Mouse (Mus musculus) heart, embryonic 14.5 days (tissue): ENCODE measurements around the gene Scnn1g. TPM values are rescaled to one million over a fixed set of nuclear protein-coding genes. Genes with fewer than 3 reads are reported as not detected.

Source experiments
- ATAC-seq: fragments of 200-750 bp; cut with Nextera tagmentation; 2 replicates; pipeline ENCODE4 v1.8.0; 2017; ENCODE audit warnings: low read depth, moderate TSS enrichment; ENCODE audit not compliant: insufficient number of reproducible peaks, insufficient read depth, low FRiP score
- H3K27ac ChIP-seq, 2 experiments: fragments of 200-500 bp in 1 of 2; fragments of 300-500 bp in 1 of 2; sonication (generic) in 1 of 2; replicated peaks in 1 of 2; 2 replicates each; pipeline ENCODE4 v1.5.1; 2012 to 2014; ENCODE audit warnings: low read depth in 2 of 2, low read length in 2 of 2, control low read depth in 1 of 2, mild to moderate bottlenecking in 1 of 2, mixed read lengths in 1 of 2; ENCODE audit not compliant: control insufficient read depth in 1 of 2, insufficient read depth in 1 of 2
- H3K27me3 ChIP-seq: fragments of 300-500 bp; sonication (generic); 2 replicates; pipeline ENCODE4 v1.6.1; 2014; ENCODE audit warnings: mild to moderate bottlenecking, low read length, control low read depth; ENCODE audit not compliant: control insufficient read depth, insufficient read depth
- H3K36me3 ChIP-seq: fragments of 300-500 bp; sonication (generic); 2 replicates; pipeline ENCODE4 v1.6.1; 2014; ENCODE audit warnings: mild to moderate bottlenecking, control low read depth, low read length, mixed read lengths; ENCODE audit not compliant: control insufficient read depth, insufficient read depth
- H3K4me1 ChIP-seq, 2 experiments: fragments of 200-500 bp in 1 of 2; fragments of 300-500 bp in 1 of 2; sonication (generic) in 1 of 2; 2 replicates each; pipeline ENCODE4 v1.6.1; 2012 to 2014; ENCODE audit warnings: low read length in 2 of 2, control low read depth in 1 of 2, mixed read lengths in 1 of 2; ENCODE audit not compliant: control insufficient read depth in 2 of 2, insufficient read depth in 2 of 2
- H3K4me2 ChIP-seq: fragments of 300-500 bp; sonication (generic); 2 replicates; pipeline ENCODE4 v1.6.1; 2014; ENCODE audit warnings: mild to moderate bottlenecking, low read length
- H3K4me3 ChIP-seq, 2 experiments: fragments of 200-500 bp in 1 of 2; fragments of 300-500 bp in 1 of 2; sonication (generic) in 1 of 2; 2 replicates each; pipeline ENCODE4 v1.5.1; 2012 to 2014; ENCODE audit warnings: low read length in 2 of 2, mild to moderate bottlenecking in 2 of 2, control low read depth in 1 of 2, low read depth in 1 of 2, moderate library complexity in 1 of 2; ENCODE audit not compliant: control insufficient read depth in 1 of 2, insufficient read depth in 1 of 2
- H3K9ac ChIP-seq: fragments of 300-500 bp; sonication (generic); 2 replicates; pipeline ENCODE4 v1.6.1; 2014; ENCODE audit warnings: mild to moderate bottlenecking, low read length
- H3K9me3 ChIP-seq: fragments of 300-500 bp; sonication (generic); 2 replicates; pipeline ENCODE4 v1.6.1; 2016; ENCODE audit warnings: low read length, control low read depth; ENCODE audit not compliant: control insufficient read depth
- WGBS: fragments of 180-500 bp; shearing (Covaris S2); extraction: QIAGEN DNeasy Blood & Tissue Kit; methylation state at CpG from one replicate; pipeline ENCODE4 v1.1.7; 2014; 5-methylcytosine and 5-hydroxymethylcytosine counted together
- polyA plus RNA-seq: library from polyadenylated mRNA; unstranded; fragments of >200 nt; fragmentation: Nextera tagmentation; extraction: Ambion mirVana; gene quantifications from 2 replicates; pipeline ENCODE4 v1.2.1, GENCODE M21; 2014

Gene Scnn1g
- polyA plus RNA-seq, 1 experiment from 2014 or later = not detected

GRCm38 (mm10) chr7:121730225-121730624, 4.1 kb upstream of the Scnn1g start:
- Histone ChIP-seq H3K9me3 (no peaks in the 10 kb centered on the region), H3K4me1 (peaks cover 0 to 6% of the 10 kb centered on the region in 2 experiments; a peak in 2 of 4 replicates), H3K27me3 (peaks cover 10% of the 10 kb centered on the region), H3K27ac (no peak overlapping the region), H3K36me3 (no peaks in the 10 kb centered on the region), H3K4me2 (no peak overlapping the region), H3K4me3 (no peak overlapping the region), H3K9ac (no peak overlapping the region)
- no peak for ATAC-seq
- 11% methylated on average over 5 of the region's 5 CpGs for WGBS

GRCm38 (mm10) chr7:121737511-121738415, 3.5 kb downstream of the Scnn1g start:
- Histone ChIP-seq H3K36me3 (no peaks in the 10 kb centered on the region), H3K4me3 (no peak overlapping the region), H3K27me3 (peaks cover 36% of the 10 kb centered on the region), H3K9ac (no peak overlapping the region), H3K9me3 (no peaks in the 10 kb centered on the region), H3K27ac (no peak overlapping the region), H3K4me1 (peaks cover 6 to 10% of the 10 kb centered on the region in 2 experiments; a peak in 2 of 4 replicates), H3K4me2 (no peak overlapping the region)
- no peak for ATAC-seq
- 34% methylated on average over 29 of the region's 29 CpGs for WGBS

- Histone ChIP-seq H3K4me1 (no peaks in the 10 kb centered on the region), H3K4me3 (no peak overlapping the region), H3K27ac (no peak overlapping the region), H3K9me3 (no peaks in the 10 kb centered on the region), H3K4me2 (no peak overlapping the region), H3K36me3 (no peaks in the 10 kb centered on the region), H3K9ac (no peak overlapping the region), H3K27me3 (no peaks in the 10 kb centered on the region)
- ATAC-seq = no peak
- WGBS = 82% methylated on average over 5 of the region's 5 CpGs
Observed at GRCm38 (mm10) chr7:121750244-121750643, 16.0 kb downstream of the Scnn1g start.

- Histone ChIP-seq H3K4me1 (no peaks in the 10 kb centered on the region), H3K9ac (no peak overlapping the region), H3K36me3 (no peaks in the 10 kb centered on the region), H3K4me3 (no peak overlapping the region), H3K27me3 (no peaks in the 10 kb centered on the region), H3K9me3 (no peaks in the 10 kb centered on the region), H3K4me2 (no peak overlapping the region), H3K27ac (no peak overlapping the region)
- 64% methylated on average over 8 of the region's 8 CpGs for WGBS
- no peak for ATAC-seq
Observed at GRCm38 (mm10) chr7:121754748-121755147, 20.5 kb downstream of the Scnn1g start.

- no peaks in the 10 kb centered on the region for H3K9me3 ChIP-seq
- no peaks in the 10 kb centered on the region for H3K27me3 ChIP-seq
- no peak overlapping the region for H3K4me3 ChIP-seq
- H3K4me1 ChIP-seq = no peaks in the 10 kb centered on the region
- 83% methylated on average over 4 of the region's 4 CpGs for WGBS
- no peak for ATAC-seq
- no peak overlapping the region for H3K9ac ChIP-seq
- no peak overlapping the region for H3K27ac ChIP-seq
- H3K4me2 ChIP-seq = no peak overlapping the region
- no peaks in the 10 kb centered on the region for H3K36me3 ChIP-seq
Observed at GRCm38 (mm10) chr7:121763328-121763727, 29.0 kb downstream of the Scnn1g start.

GRCm38 (mm10) chr7:121767900-121768299, 33.6 kb downstream of the Scnn1g start:
- WGBS = 59% methylated on average over 3 of the region's 3 CpGs
- H3K27ac ChIP-seq = no peak overlapping the region
- H3K36me3 ChIP-seq = no peaks in the 10 kb centered on the region
- no peak overlapping the region for H3K4me3 ChIP-seq
- ATAC-seq = no peak
- H3K9ac ChIP-seq = no peak overlapping the region
- no peaks in the 10 kb centered on the region for H3K27me3 ChIP-seq
- no peaks in the 10 kb centered on the region for H3K9me3 ChIP-seq
- H3K4me2 ChIP-seq = no peak overlapping the region
- H3K4me1 ChIP-seq = no peaks in the 10 kb centered on the region

- Histone ChIP-seq H3K36me3 (no peaks in the 10 kb centered on the region), H3K4me1 (no peaks in the 10 kb centered on the region), H3K4me3 (no peak overlapping the region), H3K9me3 (no peaks in the 10 kb centered on the region), H3K9ac (no peak overlapping the region), H3K4me2 (no peak overlapping the region), H3K27me3 (no peaks in the 10 kb centered on the region), H3K27ac (no peak overlapping the region)
- 80% methylated on average over 9 of the region's 9 CpGs for WGBS
- ATAC-seq = no peak
Observed at GRCm38 (mm10) chr7:121768983-121769382, 34.7 kb downstream of the Scnn1g start.
